Mouse (Mus musculus): ENCODE results near the gene Iqcd. TPM values are rescaled to one million over a fixed set of nuclear protein-coding genes. Genes with fewer than 3 reads are reported as not detected.

Gene Iqcd
- polyA plus RNA-seq, 1 experiment from 2014 or later = 1.1 TPM

GRCm38 (mm10) chr5:120576781-120577301 lies 12.0 kb upstream of the Iqcd start:
- Histone ChIP-seq H3K9me3 (replicated peaks) (no peaks in the 10 kb centered on the region), H3K36me3 (ENCODE audit: poor library complexity, severe bottlenecking) (peaks cover 6% of the 10 kb centered on the region), H3K9ac (no peak overlapping the region), H3K4me1 (peaks cover 28% of the 10 kb centered on the region), H3K27me3 (no peaks in the 10 kb centered on the region), H3K4me3 (no peak overlapping the region), H3K4me2 (no peak overlapping the region), H3K27ac (no peak overlapping the region)
- 83% methylated on average over 11 of the region's 11 CpGs for WGBS
- ATAC-seq = no peak

DNA sequence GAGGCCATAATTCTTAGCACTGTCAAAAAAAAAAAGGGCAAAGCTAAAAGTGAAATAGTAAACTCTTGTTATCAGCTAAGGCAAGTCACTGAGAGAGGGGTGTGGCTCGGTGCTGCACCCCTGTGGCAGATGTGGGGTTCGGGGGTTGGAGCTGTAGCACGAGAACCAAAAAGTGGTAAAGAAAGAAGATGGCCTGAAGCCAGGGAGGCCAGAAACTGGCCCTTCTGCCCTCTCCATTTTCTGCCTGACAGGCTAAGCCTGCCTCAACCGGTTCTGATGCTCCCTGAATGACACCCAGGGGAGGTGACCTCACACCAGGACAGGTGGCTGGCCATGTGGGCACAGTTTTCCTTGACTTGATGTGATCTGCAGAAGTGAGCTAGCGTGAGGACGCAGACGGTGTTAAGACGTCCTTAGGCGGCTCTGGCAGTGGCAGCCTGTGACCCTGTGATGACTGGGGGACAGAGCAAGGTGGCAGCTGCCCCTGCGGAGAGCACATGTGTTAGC lies 10.8 kb upstream of the Iqcd start:
- 0 out of 2 replicates have a peak overlapping the region, but pooled peaks have one; percentile 14 for H3K27ac ChIP-seq
- H3K4me1 ChIP-seq = peaks cover 27% of the 10 kb centered on the region
- H3K9ac ChIP-seq = no peak overlapping the region
- ATAC-seq = no peak
- no peak overlapping the region for H3K4me3 ChIP-seq
- WGBS = 66% methylated on average over 10 of the region's 10 CpGs
- peaks cover 15% of the 10 kb centered on the region for H3K36me3 ChIP-seq (ENCODE audit: poor library complexity, severe bottlenecking)
- no peak overlapping the region for H3K4me2 ChIP-seq
- H3K9me3 ChIP-seq (replicated peaks) = no peaks in the 10 kb centered on the region
- H3K27me3 ChIP-seq = no peaks in the 10 kb centered on the region

DNA sequence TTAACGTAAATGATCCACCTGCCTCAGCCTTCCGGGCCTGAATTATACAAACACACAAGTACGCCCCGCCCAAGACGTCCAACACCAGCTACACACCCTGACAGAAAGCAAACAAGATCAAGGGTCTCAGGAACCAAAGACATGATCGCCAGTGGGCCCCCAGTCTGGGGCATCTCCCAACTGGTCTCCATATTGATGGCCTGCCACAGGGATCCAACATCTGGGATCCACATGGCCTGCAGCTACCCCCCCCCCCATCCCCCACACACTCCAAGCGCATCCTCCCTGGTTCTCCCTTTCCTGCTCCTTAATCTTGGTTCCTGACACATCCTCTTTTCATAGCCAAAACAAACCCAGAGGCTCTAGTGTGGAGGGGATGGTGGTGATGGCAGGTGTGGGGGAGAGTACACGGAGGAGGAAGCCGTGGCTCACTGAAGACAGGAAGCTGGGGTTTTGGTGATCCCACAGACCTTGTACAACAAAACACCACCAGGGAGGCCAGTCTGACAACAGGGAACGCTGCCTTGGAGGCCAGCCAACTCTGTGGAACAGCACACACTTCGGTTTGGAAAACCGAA lies 10.2 kb upstream of the Iqcd start:
- WGBS = 67% methylated on average over 12 of the region's 12 CpGs
- Histone ChIP-seq H3K27ac (peak overlapping the region; percentile 66; the same call in 1 of the 2 replicates), H3K4me2 (no peak overlapping the region), H3K36me3 (ENCODE audit: poor library complexity, severe bottlenecking) (peaks cover 21% of the 10 kb centered on the region), H3K9me3 (replicated peaks) (no peaks in the 10 kb centered on the region), H3K27me3 (no peaks in the 10 kb centered on the region), H3K4me1 (peaks cover 27% of the 10 kb centered on the region), H3K9ac (no peak overlapping the region), H3K4me3 (no peak overlapping the region)
- ATAC-seq = no peak

- Histone ChIP-seq H3K9me3 (replicated peaks) (no peaks in the 10 kb centered on the region), H3K4me1 (peaks cover 27% of the 10 kb centered on the region), H3K9ac (no peak overlapping the region), H3K27me3 (no peaks in the 10 kb centered on the region), H3K4me3 (no peak overlapping the region), H3K4me2 (no peak overlapping the region), H3K27ac (peak overlapping the region; percentile 66), H3K36me3 (ENCODE audit: poor library complexity, severe bottlenecking) (peaks cover 29% of the 10 kb centered on the region)
- ATAC-seq = peak; percentile 10; the same call in 1 of the 2 replicates
- WGBS = 72% methylated on average over 26 of the region's 26 CpGs
Observed at GRCm38 (mm10) chr5:120579211-120579897, 9.5 kb upstream of the Iqcd start.

- Histone ChIP-seq H3K4me1 (peaks cover 32% of the 10 kb centered on the region), H3K9ac (no peak overlapping the region), H3K4me2 (no peak overlapping the region), H3K9me3 (replicated peaks) (no peaks in the 10 kb centered on the region), H3K4me3 (no peak overlapping the region), H3K36me3 (ENCODE audit: poor library complexity, severe bottlenecking) (peaks cover 33% of the 10 kb centered on the region), H3K27ac (peak overlapping the region; percentile 66; the same call in 1 of the 2 replicates), H3K27me3 (no peaks in the 10 kb centered on the region)
- 81% methylated on average over 26 of the region's 26 CpGs for whole genome bisulfite sequencing
- peak; percentile 50; the same call in 1 of the 2 replicates for ATAC-seq
Observed at GRCm38 (mm10) chr5:120579898-120580626, 8.8 kb upstream of the Iqcd start.

- Histone ChIP-seq H3K4me1 (peaks cover 44% of the 10 kb centered on the region), H3K9me3 (replicated peaks) (no peaks in the 10 kb centered on the region), H3K27me3 (no peaks in the 10 kb centered on the region), H3K4me2 (no peak overlapping the region), H3K4me3 (no peak overlapping the region), H3K9ac (no peak overlapping the region), H3K36me3 (ENCODE audit: poor library complexity, severe bottlenecking) (peaks cover 33% of the 10 kb centered on the region), H3K27ac (no peak overlapping the region)
- no peak for ATAC-seq
- 90% methylated on average over 9 of the region's 9 CpGs for WGBS
Observed at GRCm38 (mm10) chr5:120582002-120582401, 6.8 kb upstream of the Iqcd start.

GRCm38 (mm10) chr5:120583511-120583910 lies 5.3 kb upstream of the Iqcd start:
- peaks cover 47% of the 10 kb centered on the region for H3K4me1 ChIP-seq
- ATAC-seq = no peak
- H3K9ac ChIP-seq = no peak overlapping the region
- H3K36me3 ChIP-seq (ENCODE audit: poor library complexity, severe bottlenecking) = peaks cover 33% of the 10 kb centered on the region
- H3K9me3 ChIP-seq (replicated peaks) = no peaks in the 10 kb centered on the region
- H3K27me3 ChIP-seq = no peaks in the 10 kb centered on the region
- H3K4me3 ChIP-seq = no peak overlapping the region
- no peak overlapping the region for H3K27ac ChIP-seq
- WGBS = 88% methylated on average over 4 of the region's 4 CpGs
- H3K4me2 ChIP-seq = no peak overlapping the region

GRCm38 (mm10) chr5:120584968-120585367 lies 3.8 kb upstream of the Iqcd start:
- Histone ChIP-seq H3K36me3 (ENCODE audit: poor library complexity, severe bottlenecking) (peaks cover 33% of the 10 kb centered on the region), H3K4me1 (peaks cover 38% of the 10 kb centered on the region), H3K4me2 (no peak overlapping the region), H3K4me3 (no peak overlapping the region), H3K9me3 (replicated peaks) (no peaks in the 10 kb centered on the region), H3K9ac (no peak overlapping the region), H3K27ac (no peak overlapping the region), H3K27me3 (no peaks in the 10 kb centered on the region)
- WGBS = 32% methylated on average over 15 of the region's 15 CpGs
- ATAC-seq = no peak

GRCm38 (mm10) chr5:120586741-120587615 lies 1.8 kb upstream of the Iqcd start:
- H3K36me3 ChIP-seq (ENCODE audit: poor library complexity, severe bottlenecking) = peaks cover 26% of the 10 kb centered on the region
- H3K4me3 ChIP-seq = peak overlapping the region; percentile 68
- H3K27me3 ChIP-seq = no peaks in the 10 kb centered on the region
- peak overlapping the region; percentile 37; the same call in 1 of the 2 replicates for H3K27ac ChIP-seq
- peaks cover 34% of the 10 kb centered on the region for H3K4me1 ChIP-seq
- H3K9me3 ChIP-seq (replicated peaks) = no peaks in the 10 kb centered on the region
- peak overlapping the region; percentile 99 for H3K4me2 ChIP-seq
- peak overlapping the region; percentile 41 for H3K9ac ChIP-seq
- 11% methylated on average over 17 of the region's 17 CpGs for WGBS
- no peak for ATAC-seq

- H3K4me2 ChIP-seq = peak overlapping the region; percentile 99
- H3K4me1 ChIP-seq = peaks cover 34% of the 10 kb centered on the region
- H3K36me3 ChIP-seq (ENCODE audit: poor library complexity, severe bottlenecking) = peaks cover 22% of the 10 kb centered on the region
- H3K9ac ChIP-seq = peak overlapping the region; percentile 88
- H3K4me3 ChIP-seq = peak overlapping the region; percentile 68
- 36% methylated on average over 9 of the region's 9 CpGs for WGBS
- no peak for ATAC-seq
- H3K9me3 ChIP-seq (replicated peaks) = no peaks in the 10 kb centered on the region
- H3K27ac ChIP-seq = 0 out of 2 replicates have a peak overlapping the region, but pooled peaks have one; percentile 37
- no peaks in the 10 kb centered on the region for H3K27me3 ChIP-seq
Observed at GRCm38 (mm10) chr5:120587616-120587926, 1.2 kb upstream of the Iqcd start.

DNA sequence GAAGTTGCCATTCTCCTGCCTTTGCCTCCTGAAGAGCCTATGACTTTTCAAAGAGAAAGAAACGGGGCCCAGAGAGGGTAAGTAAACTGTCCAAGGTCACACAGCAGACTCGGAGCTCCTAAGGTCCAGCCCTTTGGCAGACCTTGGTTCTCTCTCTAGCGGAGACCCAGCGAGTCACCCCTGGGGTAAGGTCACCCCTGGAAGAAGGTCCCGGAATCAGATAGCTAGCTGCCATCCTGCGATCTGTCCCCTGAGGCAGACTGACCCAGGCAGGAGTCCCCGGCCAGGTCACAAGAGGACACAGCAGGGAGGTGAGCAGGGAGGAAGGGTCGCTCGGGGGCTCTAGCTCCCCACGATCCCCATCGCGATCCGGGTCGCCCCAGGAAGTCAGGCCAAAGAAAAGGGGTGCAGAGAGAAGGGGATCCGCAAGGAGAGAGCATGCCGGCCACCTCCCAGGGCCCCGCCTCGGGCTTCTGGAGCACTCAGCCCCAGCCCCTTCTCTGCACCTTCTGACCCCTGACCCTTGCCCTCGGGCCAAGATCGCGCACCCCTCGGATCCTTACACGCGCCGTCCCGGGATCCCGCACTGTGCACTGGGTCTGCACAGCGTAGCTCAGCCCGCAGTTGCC lies 762 bp upstream of the Iqcd start:
- peaks cover 34% of the 10 kb centered on the region for H3K4me1 ChIP-seq
- no peak for ATAC-seq
- no peaks in the 10 kb centered on the region for H3K27me3 ChIP-seq
- H3K9ac ChIP-seq = peak overlapping the region; percentile 88
- no peaks in the 10 kb centered on the region for H3K9me3 ChIP-seq (replicated peaks)
- peak overlapping the region; percentile 59; the same call in 1 of the 2 replicates for H3K27ac ChIP-seq
- H3K4me3 ChIP-seq = peak overlapping the region; percentile 68
- 3% methylated on average over 29 of the region's 29 CpGs for WGBS
- H3K36me3 ChIP-seq (ENCODE audit: poor library complexity, severe bottlenecking) = peaks cover 17% of the 10 kb centered on the region
- H3K4me2 ChIP-seq = peak overlapping the region; percentile 99
